Mouse (Mus musculus): Measurements from ENCODE around the gene Ttc26.
"Not testable (repeated sequence)": the region's sequence is repeated elsewhere in the genome, so short reads cannot be mapped to it uniquely, and the experiment has no call there.

Ttc26 gene

GRCm38 (mm10) chr6:38356661-38357433, 24.4 kb upstream of the Ttc26 start:
- not testable (repeated sequence) for DNase-seq (ENCODE audit: low read depth, low spot score)

DNA sequence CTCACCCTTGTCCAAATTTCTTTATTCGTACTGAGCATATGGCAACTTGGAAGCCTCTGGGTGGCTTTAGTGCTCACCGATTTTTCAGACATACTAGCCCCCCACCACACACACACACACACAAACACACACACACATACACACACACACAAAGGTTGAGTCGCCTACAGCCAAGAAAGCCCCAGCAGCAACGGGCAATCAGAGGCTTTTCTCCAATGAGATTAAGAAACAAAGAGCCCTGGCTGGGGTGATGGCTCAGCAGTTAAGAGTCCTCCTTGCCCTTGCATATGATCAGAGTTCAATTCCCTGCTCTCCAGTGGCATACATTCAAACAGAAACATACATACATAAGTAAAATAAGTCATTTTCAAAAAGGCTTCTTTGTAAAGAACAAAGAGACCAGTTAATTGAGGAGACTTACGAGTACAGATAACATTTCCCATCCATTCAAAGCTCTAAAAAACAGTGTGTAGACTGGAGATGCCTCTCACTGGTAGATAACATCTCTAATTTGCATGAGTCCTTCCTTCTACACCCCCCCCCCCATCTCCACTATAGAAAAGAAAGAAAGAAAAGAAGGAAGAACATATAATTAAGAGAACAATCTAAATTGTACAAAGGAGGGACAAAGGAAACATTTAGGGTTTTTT, 23.5 kb upstream of the Ttc26 start:
- DNase-seq (ENCODE audit: low read depth, low spot score) = no peak

GRCm38 (mm10) chr6:38358253-38359027, 22.8 kb upstream of the Ttc26 start:
- no peak for DNase-seq (ENCODE audit: low read depth, low spot score)

- DNase-seq (ENCODE audit: low read depth, low spot score) = not testable (repeated sequence)
Measured at GRCm38 (mm10) chr6:38359044-38359735, 22.1 kb upstream of the Ttc26 start.

DNA sequence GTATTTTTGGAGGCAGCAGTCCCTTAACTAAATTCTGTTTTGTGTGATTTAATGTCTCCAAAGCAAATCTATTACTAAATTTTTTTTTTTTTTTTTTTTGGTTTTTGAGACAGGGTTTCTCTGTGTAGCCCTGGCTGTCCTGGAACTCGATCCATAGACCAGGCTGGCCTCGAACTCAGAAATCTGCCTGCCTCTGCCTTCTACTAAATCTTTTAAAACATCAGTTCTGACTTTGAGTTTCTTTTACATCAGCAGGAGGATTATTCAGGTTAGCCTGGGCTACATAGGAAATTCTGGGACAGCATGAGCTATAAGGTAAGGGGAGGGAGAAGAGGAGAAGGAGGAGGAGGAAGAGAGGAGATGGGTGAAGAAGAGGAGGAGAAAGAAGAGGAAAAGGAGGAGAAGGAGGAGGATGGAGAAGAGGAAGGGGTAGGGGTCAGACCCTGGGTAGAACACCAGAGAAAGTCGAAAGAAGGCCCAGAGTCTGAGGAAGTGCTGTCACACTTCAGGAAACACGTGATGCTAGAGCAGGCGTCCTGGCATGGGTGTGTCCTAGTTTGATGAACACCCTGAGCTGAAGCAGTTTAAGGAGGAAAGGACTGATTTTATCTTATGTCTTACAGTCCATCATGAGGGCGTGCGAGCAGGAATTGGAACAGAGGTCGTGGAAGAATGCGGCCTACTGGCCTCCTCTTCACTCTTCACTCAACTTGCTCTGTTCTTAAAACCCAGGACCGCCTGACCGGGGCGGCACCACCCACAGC, 21.4 kb upstream of the Ttc26 start:
- no peak for DNase-seq (ENCODE audit: low read depth, low spot score)

DNA sequence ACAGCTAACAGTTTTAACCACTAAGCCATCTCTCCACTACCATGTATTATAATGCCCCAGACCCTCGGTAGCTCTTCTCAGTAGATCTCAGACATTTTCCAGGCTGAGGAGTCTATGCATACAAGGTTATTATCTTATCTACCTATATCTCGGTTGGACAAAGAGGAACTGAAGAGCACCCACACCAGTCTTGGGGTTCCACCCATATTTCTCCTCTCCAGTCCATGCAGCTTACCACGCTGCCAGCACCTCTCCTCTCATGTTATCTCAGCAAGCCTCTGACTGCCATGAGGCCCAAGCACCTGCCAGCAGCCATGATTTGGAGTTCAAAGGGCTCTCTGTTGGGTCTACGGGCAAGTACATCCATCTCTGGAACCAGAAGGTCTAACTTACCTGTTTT, 20.2 kb upstream of the Ttc26 start:
- no peak for DNase-seq (ENCODE audit: low read depth, low spot score)

DNA sequence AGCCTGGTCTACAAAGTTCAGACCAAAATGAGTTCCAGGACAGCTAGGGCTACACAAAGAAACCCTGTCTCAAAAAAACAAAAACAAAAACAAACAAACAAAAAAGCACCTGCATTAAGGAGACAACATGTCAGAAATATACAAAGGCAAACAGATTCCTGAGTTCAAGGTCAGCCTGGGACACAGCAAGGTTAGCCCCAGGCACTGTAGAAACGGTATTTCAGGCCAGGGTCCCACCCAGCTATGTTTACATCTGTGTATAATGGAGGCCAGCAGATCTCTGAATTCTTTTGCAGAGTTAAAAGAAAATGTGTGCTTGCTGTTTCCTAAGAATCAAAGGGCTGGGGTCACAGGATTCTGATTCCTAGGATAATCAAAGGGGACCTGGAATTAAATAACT, 19.3 kb upstream of the Ttc26 start:
- DNase-seq (ENCODE audit: low read depth, low spot score) = no peak

DNA sequence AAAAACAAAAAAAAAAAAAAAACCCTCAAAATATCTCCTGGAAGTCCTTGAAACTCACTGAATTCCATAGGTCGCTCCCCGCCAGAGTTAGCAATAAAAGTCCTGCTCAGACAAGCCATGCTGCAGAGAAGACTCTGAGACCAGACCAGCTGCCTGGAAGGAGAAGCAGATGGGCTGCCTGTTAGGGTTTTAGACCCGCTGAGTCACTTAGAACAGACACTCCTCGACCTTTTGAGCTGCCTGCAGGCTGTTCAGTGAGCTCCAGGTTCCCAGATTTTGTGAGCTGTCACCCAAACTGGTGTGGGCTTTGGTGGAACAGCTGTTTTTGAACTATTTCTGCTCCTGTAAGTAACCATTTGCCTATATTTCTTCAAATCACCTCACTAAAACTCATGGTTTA, 17.9 kb upstream of the Ttc26 start:
- DNase-seq (ENCODE audit: low read depth, low spot score) = no peak

DNA sequence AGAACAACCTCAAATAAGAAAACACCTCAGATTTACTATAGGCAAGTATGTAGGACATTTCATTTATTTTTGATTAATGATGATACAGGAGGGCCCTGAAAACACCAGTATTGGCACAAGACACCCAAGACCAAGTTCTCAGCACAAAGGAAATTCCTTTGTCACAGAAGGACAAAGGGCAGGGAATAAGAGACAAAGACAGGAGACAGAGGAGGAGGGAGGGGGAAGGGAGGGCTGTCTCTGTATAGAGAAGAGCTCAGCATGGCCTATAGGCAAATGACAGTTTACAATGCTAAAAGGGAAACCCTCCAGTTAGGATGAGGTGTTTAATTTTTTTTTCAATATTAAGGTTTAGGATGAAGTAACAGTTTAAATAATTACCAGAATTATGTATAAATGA, 17.1 kb upstream of the Ttc26 start:
- no peak for DNase-seq (ENCODE audit: low read depth, low spot score)

- no peak for DNase-seq (ENCODE audit: low read depth, low spot score)
Measured at GRCm38 (mm10) chr6:38369945-38370344, 11.3 kb upstream of the Ttc26 start.

- no peak for DNase-seq (ENCODE audit: low read depth, low spot score)
Measured at GRCm38 (mm10) chr6:38374271-38374670, 7.0 kb upstream of the Ttc26 start.

- no peak for DNase-seq (ENCODE audit: low read depth, low spot score)
Measured at GRCm38 (mm10) chr6:38380764-38381128, 523 bp upstream of the Ttc26 start.

DNA sequence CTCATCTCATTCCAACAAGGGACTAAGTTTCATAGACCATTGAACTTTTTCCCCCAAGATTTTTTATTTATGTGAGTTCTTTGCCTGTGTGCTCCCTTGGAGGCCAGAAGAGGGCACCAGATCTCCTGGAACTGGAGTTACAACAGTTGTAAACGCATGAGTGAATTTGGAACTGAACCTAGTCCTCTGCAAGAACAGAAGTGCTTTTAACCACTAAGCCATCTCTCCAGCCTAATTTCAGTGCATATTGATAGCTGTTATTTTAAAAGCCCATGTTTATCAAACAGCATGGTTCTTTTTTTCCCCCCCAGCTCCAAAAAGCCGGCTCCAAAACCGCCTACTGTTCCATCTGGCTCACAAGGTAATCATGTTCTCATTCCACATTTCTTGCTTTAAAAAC, 8.4 kb downstream of the Ttc26 start:
- no peak for DNase-seq (ENCODE audit: low read depth, low spot score)

- DNase-seq (ENCODE audit: low read depth, low spot score) = not testable (repeated sequence)
Measured at GRCm38 (mm10) chr6:38432457-38432856, 51.2 kb downstream of the Ttc26 start.

GRCm38 (mm10) chr6:38433261-38434033, 52.2 kb downstream of the Ttc26 start, which contains the start of gene Ubn2:
Gene Ubn2, plus strand, starts transcription at chr6:38433950.
- peak; percentile 96 for DNase-seq (ENCODE audit: low read depth, low spot score)

DNA sequence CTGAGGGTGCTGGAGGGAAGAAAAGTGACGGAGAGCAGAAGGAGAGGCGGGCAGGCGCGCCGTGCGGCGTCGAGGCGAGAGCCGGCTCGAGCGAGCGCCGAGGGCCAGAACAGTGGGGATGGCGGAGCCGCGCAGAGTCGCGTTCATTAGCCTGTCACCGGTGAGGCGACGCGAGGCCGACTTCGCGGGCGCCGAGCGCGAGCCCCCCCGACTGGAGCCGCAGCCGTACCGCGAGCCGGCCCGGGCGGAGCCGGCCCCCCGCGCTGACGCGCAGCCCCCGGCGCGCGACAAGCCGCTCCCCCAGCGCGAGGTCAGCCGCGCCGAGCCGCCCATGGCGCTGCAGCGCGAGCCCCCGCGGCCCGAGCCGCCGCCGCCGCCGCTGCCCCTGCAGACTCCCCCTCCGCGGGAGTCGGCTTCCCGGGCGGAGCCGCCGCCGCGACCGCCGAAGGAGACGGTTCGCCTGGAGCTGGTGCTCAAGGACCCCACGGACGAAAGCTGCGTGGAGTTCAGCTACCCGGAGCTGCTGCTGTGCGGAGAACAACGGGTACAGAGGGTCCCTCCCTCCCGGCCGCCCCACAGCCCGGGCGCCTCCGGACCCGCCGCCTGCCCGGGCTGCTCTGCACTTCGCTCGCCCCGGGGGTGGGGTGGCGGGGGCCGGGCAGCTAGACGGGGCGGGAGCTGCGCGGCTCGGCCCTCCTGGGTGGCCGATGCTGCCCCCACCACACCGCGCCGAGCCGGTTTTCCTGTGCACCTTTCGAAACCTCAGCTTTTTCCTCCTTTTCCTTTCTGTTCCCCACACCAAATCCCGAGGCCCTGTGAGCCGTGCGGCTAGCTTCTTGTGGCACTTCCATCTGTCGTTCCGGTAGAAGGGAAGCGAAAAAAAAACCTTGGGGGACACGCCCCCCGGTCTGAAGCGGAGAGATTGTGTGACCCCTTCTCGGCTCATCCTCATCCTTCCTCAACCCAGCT, 53.1 kb downstream of the Ttc26 start:
- peak; percentile 55 for DNase-seq (ENCODE audit: low read depth, low spot score)

DNA sequence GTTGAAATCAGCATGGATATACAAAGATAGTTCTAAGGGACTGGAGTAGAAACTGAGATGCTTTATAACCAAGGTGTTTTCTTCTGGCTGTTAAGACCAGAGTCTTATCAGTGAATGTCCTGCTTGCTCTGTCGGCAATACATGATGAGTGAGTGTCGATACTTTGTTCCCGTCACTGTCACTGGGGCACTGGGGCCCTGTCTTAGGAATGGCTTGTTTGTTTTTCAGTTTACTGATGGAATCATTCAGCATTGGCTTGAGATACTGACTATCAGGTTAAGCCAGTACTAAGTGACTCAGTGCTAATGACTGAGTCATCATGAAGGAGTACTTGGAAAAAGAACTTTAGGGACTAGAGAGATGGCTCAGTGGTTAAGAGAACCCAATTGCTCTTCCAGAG, 62.6 kb downstream of the Ttc26 start:
- no peak for DNase-seq (ENCODE audit: low read depth, low spot score)

DNA sequence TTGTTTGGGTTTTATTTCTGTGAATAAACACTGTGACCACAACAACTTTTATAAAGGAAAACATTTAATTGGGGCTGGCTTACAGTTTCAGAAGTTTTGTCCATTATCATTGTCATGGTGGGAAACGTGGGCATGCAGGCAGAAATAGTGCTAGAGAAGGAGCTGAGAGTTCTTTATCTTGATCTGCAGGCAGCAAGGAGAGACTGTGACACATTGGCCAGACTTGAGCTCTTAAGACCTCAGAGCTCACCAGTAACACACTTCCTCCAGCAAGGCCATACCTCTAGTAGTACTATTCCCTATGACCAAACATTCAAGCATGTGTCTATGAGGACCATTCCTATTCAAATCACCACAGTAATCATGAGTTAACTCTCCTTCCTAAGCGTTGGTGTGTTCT, 67.0 kb downstream of the Ttc26 start:
- no peak for DNase-seq (ENCODE audit: low read depth, low spot score)

- DNase-seq (ENCODE audit: low read depth, low spot score) = no peak
Measured at GRCm38 (mm10) chr6:38453049-38453448, 71.8 kb downstream of the Ttc26 start.
